Mouse (Mus musculus): ENCODE results near the gene C2cd5. TPM values are rescaled to one million over a fixed set of nuclear protein-coding genes. Genes with fewer than 3 reads are reported as not detected.

The C2cd5 gene
- total RNA-seq, 2 experiments from 2014 or later = 69.6 to 73.5 TPM

DNA sequence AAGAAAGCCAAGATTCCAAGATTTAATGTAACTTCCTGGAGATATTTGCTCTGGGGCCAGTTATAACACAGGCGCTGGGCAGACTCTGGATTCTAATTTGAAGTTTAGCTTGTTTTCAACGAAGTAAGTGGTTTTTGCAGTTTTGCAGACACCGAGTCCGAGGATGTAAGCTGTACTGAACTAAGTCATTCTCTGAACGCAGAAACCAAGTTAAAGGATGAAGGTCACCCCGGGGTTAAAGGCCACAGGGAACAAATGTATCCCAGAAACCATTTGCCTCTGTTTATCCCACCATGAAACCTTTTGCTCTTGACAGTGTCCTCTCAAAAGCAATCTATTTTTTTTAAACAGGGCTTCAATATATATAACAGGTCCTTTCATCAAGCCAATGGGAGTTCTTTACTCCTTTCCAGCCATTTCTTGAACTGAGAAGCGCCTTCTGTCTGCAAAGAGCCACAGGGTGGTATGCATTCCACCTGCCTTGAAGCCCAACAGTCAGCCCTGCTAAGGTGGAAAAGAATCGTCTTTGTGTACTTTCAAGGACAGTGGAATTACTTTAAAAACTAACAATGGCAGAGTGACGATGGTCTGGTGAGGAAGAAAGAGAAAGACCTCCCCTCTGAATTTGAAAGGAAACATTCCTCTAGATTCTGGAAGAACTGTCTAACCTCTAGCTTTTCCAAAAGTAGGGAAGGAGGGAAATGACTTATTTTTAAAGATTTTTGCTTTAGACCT is 138.1 kb downstream of the C2cd5 start:
- DNase-seq (ENCODE audit: low spot score in 2 of 2) = no peak
- intact Hi-C loops (cut with DNase I) = loop anchor here (5.0 kb wide), 1 partner anchor 85 kb away; no protein-coding TSS in a partner anchor

Other genes starting within 250 kb of the C2cd5 start
- 10 to 100 TPM; 22.1 to 24.0 TPM for gene St8sia1, start 135.7 kb downstream of the C2cd5 start, total RNA-seq (2021)
- 100 to 1,000 TPM; 161 to 170 TPM for gene Etnk1, start 67.1 kb upstream of the C2cd5 start, total RNA-seq (2021)

All from left cerebral cortex, postnatal 14 days (tissue).